Mouse (Mus musculus): ENCODE results near the gene Ank2. TPM values are rescaled to one million over a fixed set of nuclear protein-coding genes. Genes with fewer than 3 reads are reported as not detected.
"Not testable (repeated sequence)": the region's sequence is repeated elsewhere in the genome, so short reads cannot be mapped to it uniquely, and the experiment has no call there.

Gene Ank2
- total RNA-seq, 2 experiments from 2014 or later = 675 to 811 TPM

DNA sequence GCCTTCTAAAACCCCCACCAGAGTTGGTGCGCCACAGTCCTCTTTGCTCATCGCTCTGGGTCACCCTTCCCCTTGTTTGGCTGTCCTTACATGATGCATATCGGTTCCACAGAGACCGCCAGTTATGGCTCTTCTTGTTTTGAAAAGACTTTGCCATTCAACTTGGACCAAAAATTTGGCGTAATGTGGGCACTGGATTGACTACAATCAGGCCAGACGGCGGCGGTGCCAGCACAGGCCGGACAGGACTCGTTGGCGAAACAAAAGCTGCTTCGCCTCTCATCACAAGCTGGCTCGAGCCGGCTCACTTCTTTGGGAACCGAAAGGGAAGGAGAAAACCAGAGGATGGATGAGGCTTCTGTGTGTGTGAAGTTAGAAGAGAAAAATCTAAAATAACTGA lies 135.6 kb downstream of the Ank2 start:
- DNase-seq (ENCODE audit: extremely low spot score in 1 of 2, low spot score in 1 of 2) = no peak

DNA sequence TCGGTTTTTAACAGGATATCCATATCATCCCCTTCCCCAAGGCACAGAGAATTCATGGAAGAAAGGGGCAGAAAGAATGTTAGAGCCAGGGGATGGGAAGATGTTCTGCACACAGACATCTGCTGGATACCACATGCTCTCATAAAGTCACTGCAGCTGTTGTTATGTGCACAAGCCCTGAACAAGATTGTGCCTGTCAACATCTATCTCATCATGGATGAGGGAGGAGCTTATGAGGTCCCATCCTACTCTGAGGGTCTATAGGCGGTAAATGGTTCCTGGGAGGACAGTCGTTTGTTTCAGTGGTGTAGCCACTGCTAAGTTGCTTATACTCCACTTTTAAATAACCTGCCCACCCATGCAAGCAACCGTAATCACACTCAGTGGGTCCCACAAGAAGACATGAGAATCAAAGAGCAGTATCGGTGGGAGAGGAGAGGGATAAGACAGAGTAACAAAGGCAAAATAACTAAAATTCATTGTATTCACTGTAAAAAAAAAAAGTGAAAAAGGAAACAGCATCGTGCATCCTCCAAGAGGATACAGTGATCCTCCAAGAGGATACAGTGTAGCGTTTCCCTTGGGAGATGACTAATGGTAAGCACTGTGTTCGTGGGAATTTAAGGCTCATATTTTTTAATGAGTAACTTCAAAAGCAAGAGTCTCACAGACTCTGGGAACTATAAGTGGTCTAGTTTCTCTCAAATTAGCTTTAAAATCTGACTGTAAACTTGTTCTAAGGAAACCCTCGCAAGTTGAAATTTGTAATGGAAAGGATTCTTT lies 136.3 kb downstream of the Ank2 start:
- DNase-seq (ENCODE audit: extremely low spot score in 1 of 2, low spot score in 1 of 2) = no peak

DNA sequence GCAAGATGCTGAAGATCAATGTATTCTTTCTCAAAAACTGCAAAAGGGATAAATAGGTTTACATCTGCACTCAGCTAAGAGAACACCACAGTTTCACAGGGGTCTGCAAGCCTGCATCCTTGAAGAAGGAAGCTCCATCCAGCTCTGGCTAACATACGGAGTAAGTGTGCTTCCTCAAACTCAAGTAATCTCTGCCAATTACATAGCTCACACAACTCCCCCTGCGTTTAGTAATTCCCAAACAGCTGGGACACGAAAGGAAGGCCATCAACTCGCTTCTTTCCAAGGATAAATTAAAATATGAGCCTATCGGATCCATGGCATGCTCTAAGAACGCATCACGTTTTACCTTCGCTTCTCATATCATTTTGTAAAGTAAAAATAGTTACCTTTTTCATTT lies 137.3 kb downstream of the Ank2 start:
- no peak for DNase-seq (ENCODE audit: extremely low spot score in 1 of 2, low spot score in 1 of 2)

DNA sequence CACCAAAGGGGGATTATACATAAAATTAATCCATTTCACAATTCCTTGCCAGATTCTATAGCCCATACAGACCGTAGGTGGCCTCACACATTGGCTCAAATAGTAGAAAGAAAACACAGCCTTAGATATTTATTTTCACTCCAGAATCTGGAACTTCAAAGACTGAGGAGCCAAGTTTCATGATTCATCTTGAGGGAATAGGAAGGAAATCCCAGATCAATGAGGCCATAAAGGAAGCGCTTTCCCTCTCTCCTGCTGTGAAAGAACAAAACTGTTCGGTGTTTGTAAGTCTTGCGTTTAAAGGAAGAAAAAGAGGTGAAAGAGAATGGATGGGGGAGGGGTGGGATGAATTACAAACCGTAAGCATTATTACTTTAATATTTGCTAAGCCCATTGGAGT lies 137.8 kb downstream of the Ank2 start:
- DNase-seq (ENCODE audit: extremely low spot score in 1 of 2, low spot score in 1 of 2) = no peak

DNA sequence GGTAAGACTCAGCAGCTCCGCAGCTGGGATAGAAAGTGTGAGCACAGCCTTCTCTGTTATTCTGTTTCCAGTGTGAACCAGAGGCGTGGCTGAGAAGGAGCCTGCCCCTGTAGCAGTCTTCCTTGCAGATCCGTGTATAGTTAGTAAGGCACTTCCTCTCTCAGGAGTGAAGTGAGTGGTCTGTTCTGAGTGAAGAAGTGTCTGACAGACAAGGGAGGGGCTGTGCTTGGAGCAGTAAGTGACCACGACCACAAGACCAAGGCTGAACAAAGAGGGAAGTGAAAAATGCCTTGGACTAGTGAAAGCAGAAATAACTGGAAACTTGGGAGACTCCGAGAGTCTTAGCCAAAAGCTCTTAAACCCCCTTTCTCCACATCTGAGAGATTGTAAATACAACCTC lies 143.9 kb downstream of the Ank2 start:
- no peak for DNase-seq (ENCODE audit: extremely low spot score in 1 of 2, low spot score in 1 of 2)

DNA sequence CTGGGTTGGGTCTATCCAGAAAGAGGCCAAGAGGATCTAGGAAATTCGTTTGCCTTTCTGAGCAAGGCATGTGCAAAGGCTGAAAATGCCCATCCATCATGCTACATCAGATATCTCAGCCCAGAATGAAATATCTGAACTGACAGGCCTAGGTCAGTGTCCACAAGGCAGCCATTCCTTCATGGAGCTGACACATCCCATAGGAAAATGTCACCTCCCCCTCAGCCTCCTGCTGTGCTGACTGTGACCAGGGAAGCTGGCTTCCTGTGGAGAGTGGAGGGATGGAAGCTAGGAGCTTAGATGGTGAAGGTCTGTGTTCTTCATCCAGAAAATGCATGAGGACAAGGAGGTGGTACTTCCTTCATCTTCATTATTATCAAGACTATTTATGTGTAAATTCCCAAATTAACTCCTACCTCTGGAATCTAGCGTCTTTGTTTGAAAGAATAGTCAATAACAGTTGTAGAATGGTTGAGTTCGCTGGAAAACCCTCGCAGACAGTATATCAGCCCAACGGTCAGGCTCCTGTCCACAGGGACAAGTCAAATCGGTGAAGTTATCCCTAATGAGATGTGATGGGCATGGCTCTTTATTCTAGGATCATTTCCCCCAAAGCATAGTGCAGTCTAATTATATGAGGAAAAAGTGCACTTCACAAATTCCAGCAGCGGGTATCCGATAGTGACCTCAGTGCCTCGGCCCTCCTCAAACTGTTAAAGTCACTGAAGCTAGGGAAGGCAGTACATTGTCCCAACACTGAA lies 148.4 kb downstream of the Ank2 start:
- no peak for DNase-seq (ENCODE audit: extremely low spot score in 1 of 2, low spot score in 1 of 2)

DNA sequence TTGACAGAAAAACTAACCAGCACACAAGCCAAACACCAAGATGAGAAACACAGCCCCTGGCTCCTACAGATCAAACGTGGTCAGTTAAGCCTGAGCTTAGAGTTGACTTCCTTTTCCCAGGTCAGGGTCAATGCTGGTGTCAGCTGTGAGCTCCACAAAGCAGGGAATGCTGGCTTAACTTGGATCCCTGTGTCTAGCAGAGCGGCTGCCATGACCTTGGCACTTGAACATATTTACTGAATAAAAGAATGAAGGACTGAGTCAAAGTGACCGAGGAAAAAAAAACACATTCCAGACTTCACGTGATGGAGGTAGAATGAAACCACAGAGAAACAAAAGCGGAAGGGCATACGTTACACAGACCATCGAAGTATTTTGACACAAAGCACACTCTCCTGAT lies 150.2 kb downstream of the Ank2 start:
- DNase-seq (ENCODE audit: extremely low spot score in 1 of 2, low spot score in 1 of 2) = no peak

DNA sequence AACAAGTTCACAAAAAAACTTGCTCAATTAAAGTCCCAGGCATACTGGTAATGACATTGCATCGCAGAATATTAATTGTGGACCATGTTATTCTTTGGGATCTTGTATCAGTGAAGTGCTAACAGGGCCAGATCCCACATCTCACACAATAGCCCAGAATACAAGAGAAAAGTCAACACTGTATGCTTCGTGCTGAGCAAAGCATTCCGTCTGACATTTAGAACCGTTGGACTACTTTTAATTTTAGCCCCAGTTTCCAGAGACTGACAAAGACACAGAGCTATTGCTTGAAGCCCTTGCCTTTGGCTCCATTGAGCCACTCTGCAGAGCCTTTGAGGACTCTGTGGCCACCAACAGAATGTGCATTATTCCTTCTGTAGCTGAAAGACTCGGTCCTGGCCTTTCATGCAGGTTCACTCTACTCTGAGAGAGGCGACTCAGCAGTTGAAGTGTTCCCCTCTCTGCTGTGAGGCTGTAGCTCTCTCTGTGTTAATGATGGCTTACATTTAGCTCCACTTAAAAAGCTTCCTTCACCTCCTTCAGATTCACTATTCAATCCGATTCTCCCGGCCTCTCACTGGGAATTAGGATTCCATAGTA lies 153.2 kb downstream of the Ank2 start:
- no peak for DNase-seq (ENCODE audit: extremely low spot score in 1 of 2, low spot score in 1 of 2)

DNA sequence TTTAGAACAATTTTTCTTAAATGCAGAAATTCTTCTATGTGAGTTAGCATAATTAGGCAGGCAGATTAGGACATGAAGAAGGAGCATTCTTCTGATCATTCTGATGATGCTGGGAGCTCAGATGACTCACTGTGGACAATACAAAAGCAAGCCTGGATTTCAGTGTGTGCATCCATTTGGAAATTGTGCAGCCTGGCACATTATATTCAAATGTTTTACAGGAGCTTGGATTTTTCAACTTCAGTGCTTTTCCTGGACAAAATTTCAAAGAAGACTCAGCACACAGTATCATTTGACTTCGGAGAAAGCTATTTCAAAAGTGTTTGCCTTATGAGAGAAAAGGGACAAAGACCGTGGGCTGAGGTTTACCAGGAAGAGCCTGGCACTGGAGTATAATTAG lies 157.8 kb downstream of the Ank2 start:
- no peak for DNase-seq (ENCODE audit: extremely low spot score in 1 of 2, low spot score in 1 of 2)

DNA sequence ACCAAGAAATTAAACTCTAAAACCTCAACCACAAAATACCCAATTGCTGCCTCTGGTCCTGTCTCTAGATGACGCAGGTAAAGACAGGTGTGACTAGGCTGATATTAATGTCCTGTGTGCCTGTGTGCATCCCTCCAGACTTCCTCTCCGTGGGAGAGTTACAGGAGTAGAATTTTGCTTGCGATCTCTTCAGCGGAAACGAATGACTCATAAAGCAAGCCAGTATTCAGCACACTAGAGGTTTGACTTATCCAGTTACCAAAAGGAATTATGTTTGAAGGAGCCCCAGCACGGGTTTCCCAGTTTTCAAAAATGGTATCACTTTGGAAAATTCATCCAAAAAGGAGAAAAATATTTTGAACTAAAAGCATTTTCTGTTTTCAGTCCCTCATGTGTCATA lies 164.3 kb downstream of the Ank2 start:
- no peak for DNase-seq (ENCODE audit: extremely low spot score in 1 of 2, low spot score in 1 of 2)

DNA sequence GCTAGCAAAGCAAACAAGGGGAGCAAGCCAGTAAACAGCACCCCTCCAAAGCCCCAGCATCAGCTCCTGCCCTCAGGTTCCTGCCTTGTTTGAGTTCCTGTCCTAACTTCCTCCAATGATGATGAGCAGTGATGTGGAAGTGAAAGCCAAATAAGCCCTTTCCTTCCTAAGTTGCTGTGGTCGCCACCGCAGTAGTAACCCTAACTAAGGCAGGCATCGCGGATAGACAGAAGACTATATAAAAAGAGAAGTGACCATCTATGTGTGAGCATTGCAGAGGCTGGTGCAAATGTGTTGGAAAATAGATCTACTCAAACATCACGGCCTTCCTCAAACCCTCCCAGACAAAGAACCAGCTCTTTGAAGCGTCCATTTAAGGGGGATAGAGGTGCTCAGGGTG lies 167.6 kb downstream of the Ank2 start:
- no peak for DNase-seq (ENCODE audit: extremely low spot score in 1 of 2, low spot score in 1 of 2)

DNA sequence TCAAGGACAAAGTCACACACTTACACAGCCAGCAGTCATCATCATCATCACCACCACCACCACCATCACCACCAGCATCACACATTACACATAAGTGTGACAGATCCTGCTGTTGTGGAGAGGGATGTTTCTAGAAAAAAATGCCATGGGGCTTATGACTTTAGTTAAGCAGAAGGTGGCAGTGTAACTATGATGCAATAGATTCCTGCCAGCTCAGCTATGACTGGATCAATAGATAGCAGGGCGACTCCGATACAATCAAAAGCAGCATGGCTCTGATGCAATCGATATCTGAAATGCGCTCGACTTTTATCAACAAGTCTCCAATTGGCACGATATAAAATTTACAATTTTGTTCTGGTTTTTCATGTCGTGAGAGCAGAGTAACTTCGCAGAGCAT lies 172.8 kb downstream of the Ank2 start:
- no peak for DNase-seq (ENCODE audit: extremely low spot score in 1 of 2, low spot score in 1 of 2)

DNA sequence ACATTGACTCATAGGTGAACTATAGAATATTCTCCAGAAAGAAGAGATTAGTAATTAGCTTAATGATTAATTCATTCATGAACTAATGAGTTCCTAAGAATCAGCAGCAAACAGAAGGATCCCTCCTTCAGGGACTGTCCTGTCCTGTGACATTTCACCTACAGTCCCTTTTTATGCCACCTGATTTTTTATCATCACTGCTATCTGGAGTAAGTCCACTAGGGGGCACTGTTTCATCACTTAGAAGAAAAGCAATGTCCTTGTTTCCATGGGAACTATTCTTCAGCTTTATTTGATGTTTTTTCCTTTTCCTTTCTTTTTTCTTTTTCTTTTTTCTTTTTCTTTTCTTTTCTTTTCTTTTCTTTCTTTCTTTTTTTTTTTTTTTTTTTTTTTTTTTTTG lies 176.3 kb downstream of the Ank2 start:
- DNase-seq (ENCODE audit: extremely low spot score in 1 of 2, low spot score in 1 of 2) = peak in 1 of 2 experiments; percentile 47

DNA sequence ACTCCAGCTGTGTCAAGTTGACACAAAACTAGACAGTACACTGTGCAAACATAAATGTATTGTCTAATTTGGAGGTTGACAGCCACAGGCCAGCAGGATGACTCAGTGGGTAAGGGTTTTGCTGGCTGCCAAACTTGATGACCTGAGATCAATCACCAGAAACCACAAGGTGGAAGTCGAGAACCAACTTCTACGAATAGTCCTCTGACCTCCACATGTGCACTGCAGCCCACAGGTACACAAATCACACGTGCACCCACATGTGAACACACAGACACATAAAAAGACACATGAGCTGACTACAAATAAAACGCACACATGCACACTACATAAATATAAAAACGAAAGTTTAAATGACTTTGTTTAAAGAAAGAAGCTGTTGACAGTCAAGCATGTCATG lies 177.5 kb downstream of the Ank2 start:
- DNase-seq (ENCODE audit: extremely low spot score in 1 of 2, low spot score in 1 of 2) = no peak

DNA sequence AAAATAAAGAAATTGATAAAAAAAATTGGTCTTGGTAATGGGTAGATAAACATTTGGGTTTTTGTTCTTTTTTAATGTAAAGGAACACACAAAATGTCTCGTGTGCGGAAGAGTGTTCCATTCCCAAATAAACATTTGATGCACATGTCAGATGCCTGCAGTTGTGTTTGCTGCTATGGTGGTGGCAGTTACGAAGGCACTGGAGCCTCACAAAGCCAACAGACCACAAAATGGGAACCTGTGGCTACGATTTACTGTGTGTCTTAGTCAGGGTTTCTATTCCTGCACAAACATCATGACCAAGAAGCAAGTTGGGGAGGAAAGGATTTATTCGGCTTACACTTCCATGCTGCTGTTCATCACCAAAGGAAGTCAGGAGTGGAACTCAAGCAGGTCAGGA lies 178.1 kb downstream of the Ank2 start:
- not testable (repeated sequence) for DNase-seq (ENCODE audit: extremely low spot score in 1 of 2, low spot score in 1 of 2)

DNA sequence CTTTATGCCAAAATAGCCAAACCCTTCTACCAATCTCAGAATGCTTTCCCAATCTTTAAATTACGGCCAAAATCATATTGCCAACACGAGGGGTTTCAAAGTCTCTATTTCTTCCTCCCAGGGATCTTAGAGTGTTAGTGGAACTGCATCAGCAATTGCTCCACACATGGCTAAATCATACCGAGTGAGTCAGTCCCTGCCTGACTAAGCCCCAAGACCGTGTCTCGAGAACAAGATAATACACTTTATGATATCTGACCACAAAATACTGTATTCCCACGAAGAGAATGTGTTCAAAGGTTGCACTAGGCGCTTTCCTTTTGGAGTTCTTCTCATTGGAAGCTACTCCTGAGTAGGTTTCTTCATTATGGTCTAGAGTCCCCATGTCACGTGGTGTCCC lies 178.8 kb downstream of the Ank2 start:
- DNase-seq (ENCODE audit: extremely low spot score in 1 of 2, low spot score in 1 of 2) = no peak

DNA sequence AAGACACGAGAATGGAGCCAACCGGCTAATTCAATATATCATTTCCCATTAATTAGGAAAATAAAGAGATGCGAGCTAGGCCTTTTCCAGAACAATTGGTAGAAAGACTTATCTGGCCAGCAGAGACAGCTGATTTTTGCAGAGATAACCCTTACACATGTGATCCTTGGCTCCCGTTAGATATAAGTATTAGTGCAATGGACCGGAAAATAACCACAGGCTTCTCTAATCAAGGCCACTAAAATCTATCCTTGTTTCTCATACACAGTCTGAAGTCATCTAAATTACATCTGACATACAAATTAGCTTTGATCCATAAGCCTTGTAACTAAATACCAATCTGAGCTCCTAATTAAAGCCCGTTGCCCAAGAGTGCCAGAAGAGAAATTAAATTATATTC lies 181.5 kb downstream of the Ank2 start:
- DNase-seq (ENCODE audit: extremely low spot score in 1 of 2, low spot score in 1 of 2) = no peak

DNA sequence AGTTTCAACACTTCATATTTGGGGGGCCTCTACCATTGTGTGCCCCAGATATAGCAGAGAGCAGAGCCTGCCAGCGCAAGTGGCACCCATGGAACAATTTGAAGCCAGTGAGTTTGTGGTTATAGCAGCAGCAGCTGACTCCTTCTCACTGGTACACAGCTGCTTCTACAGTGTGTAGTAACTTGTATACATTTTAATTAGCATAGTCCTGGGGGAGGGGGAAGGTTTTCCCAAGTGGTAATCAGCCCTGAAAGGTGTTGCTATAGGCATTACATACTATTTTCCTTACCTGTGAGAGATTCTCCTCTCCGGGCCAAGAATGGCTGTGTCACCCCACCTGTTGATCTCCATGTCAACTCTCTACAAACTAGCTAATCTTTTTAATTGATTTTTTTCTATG lies 182.4 kb downstream of the Ank2 start:
- DNase-seq (ENCODE audit: extremely low spot score in 1 of 2, low spot score in 1 of 2) = no peak

DNA sequence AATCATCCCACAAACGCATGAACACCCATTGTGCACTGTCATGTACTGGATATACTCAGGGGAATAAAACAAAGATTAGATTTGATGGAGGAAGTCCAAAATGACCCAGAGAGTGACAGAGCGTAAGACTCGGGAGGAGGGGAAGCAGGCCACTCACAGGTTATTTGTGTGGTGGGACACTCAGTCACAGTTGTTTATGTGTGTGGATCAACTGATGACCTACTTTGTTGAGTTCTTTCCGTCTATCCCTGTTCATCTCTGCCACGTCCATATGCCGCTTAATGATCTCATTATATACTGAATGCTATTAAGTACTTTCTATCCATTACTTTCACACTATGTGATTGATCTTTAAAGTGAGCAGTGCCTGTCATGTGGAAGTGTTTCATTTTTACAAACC lies 187.6 kb downstream of the Ank2 start:
- DNase-seq (ENCODE audit: extremely low spot score in 1 of 2, low spot score in 1 of 2) = no peak

DNA sequence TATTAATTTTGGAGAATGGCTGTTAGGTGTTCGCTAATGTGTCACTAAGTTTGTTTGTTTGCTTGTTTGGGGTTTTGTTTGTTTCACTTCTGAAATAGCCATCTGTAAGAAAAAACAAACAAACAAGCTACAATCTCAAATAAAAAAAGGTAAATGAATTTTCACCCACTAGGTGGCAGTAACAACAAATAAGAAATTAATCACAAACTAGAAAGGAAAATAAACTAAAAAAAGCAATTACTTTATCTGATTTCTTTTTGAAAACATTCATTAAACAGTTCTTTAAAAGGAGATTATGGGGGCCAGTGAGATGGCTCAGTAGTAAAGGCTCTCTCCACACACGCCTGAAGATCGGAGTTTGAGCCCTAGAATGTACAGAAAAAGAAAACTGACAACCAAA lies 189.1 kb downstream of the Ank2 start:
- no peak for DNase-seq (ENCODE audit: extremely low spot score in 1 of 2, low spot score in 1 of 2)

DNA sequence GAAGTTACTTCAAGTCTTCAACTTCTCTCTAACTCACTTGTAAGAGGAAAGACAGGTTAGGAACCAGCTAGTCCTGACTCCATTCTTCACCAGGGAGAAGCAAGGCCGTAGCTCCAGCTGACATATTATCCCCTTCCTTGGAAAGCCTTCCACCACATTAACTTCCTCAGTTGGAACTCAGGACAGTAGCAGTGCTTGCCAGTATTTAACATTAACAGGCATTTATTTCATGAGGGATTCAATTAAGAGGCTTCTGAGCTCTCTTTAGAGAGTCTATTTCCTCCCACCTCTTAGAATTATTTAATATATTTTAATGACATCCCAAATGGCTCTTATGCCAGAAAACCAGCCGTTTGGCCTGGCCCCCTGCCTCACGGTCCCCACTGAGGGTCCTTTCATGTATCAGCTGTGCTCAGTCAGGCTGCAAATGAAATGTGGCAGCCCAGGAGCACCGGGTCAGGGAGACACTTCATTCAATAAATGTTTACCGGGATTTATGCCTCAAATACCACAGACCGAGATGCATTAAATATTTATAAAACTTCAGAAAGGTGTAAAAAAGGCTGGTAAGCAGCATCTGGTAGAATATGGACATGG lies 195.1 kb downstream of the Ank2 start:
- no peak for DNase-seq (ENCODE audit: extremely low spot score in 1 of 2, low spot score in 1 of 2)

All from layer of hippocampus, postnatal 25 days (tissue).